Mouse (Mus musculus) embryonic facial prominence, embryonic 12.5 days (tissue): ENCODE measurements around the gene 4933424G06Rik. TPM values are rescaled to one million over a fixed set of nuclear protein-coding genes. Genes with fewer than 3 reads are reported as not detected.
A peak's percentile ranks its signal among the peaks of the same experiment; 100 is the strongest.

Experiments used
- ATAC-seq: fragments of 200-750 bp; cut with Nextera tagmentation; 2 replicates; pipeline ENCODE4 v1.8.0; 2017; ENCODE audit not compliant: insufficient number of reproducible peaks, insufficient read depth, low FRiP score, low TSS enrichment
- H3K27ac ChIP-seq: fragments of 300-500 bp; sonication (generic); 2 replicates; pipeline ENCODE4 v1.5.1; 2016; ENCODE audit warnings: mild to moderate bottlenecking
- H3K27me3 ChIP-seq: fragments of 300-500 bp; sonication (generic); 2 replicates; pipeline ENCODE4 v1.6.1; 2016; ENCODE audit warnings: mild to moderate bottlenecking, moderate library complexity
- H3K36me3 ChIP-seq: fragments of 300-500 bp; sonication (generic); 2 replicates; pipeline ENCODE4 v1.6.1; 2016; ENCODE audit warnings: mild to moderate bottlenecking
- H3K4me1 ChIP-seq: fragments of 300-500 bp; sonication (generic); 2 replicates; pipeline ENCODE4 v1.6.1; 2016
- H3K4me2 ChIP-seq: fragments of 300-500 bp; sonication (generic); replicated peaks from 2 replicates; pipeline ENCODE4 v1.6.1; 2016; ENCODE audit warnings: mild to moderate bottlenecking, moderate library complexity
- H3K4me3 ChIP-seq: fragments of 300-500 bp; sonication (generic); 2 replicates; pipeline ENCODE4 v1.5.1; 2016; ENCODE audit warnings: mild to moderate bottlenecking
- H3K9ac ChIP-seq: fragments of 300-500 bp; sonication (generic); 2 replicates; pipeline ENCODE4 v1.6.1; 2016; ENCODE audit warnings: mild to moderate bottlenecking, moderate library complexity
- H3K9me3 ChIP-seq: fragments of 300-500 bp; sonication (generic); 2 replicates; pipeline ENCODE4 v1.6.1; 2016; ENCODE audit warnings: mild to moderate bottlenecking, moderate library complexity
- WGBS: fragments of 180-500 bp; shearing (Covaris S2); methylation state at CpG from one replicate; pipeline ENCODE4 v1.1.7; 2016; 5-methylcytosine and 5-hydroxymethylcytosine counted together
- polyA plus RNA-seq: library from polyadenylated mRNA; unstranded; fragments of >200 nt; fragmentation: Nextera tagmentation; extraction: Ambion mirVana; gene quantifications from 2 replicates; pipeline ENCODE4 v1.2.1, GENCODE M21; 2016

The 4933424G06Rik gene
- polyA plus RNA-seq, 1 experiment from 2014 or later = not detected

DNA sequence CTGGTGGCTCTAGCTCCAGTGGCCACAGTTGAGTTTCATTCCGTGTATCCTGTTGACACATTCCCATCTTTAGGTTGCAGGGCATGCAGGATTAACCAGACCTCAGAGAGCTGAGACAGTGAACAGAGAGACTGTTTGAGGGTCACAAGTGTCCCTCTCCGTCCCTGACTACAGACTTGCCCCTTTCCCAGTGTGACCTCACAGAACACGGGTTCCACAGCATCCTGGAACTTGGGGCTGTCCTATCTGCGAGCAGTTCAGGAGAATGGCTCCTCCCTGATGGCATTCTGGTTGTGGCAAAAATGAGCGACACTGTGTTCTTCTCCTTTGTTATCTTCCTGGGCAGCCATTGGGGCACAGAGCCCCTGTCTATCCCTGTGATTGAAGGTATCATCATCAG, 4.4 kb downstream of the 4933424G06Rik start, which contains the start of gene Actr1b:
Actr1b (minus strand) TSS at position 112 of the 400 bp plus-strand sequence.
- no peak for ATAC-seq
- H3K4me2 ChIP-seq = no peak within 1 kb of the TSS
- no peaks in the 10 kb centered on the region for H3K4me1 ChIP-seq
- no peak within 1 kb of the TSS for H3K27ac ChIP-seq
- no peaks in the 10 kb centered on the region for H3K27me3 ChIP-seq
- no peaks in the 10 kb centered on the region for H3K36me3 ChIP-seq
- WGBS = 75% methylated on average over 5 of the region's 5 CpGs
- H3K9ac ChIP-seq = no peak within 1 kb of the TSS
- H3K4me3 ChIP-seq = no peak within 1 kb of the TSS
- H3K9me3 ChIP-seq = no peaks in the 10 kb centered on the region

DNA sequence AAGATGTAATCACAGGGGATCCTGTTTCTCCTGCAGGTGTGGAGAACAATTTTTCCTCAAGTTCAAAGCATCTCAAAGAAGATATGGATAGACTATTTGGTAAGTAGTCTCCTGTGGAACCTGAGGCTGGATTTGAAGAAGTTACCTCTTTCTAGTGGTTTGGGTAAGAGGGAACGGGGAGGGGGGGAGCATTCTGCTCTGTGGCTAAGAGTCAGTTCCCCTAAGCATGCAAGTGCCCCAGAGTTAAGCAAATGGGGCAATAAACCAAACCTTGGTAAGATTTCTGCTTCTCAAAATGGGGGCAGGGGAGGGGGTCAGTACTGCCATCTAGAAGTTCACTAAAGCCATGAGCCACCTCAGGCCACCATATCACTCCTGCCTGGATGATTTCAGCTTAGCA, 8.8 kb downstream of the 4933424G06Rik start:
- H3K4me1 ChIP-seq = peaks cover 8% of the 10 kb centered on the region; the same call in 1 of the 2 replicates
- no peaks in the 10 kb centered on the region for H3K36me3 ChIP-seq
- no peak for ATAC-seq
- H3K9me3 ChIP-seq = no peaks in the 10 kb centered on the region
- no peaks in the 10 kb centered on the region for H3K27me3 ChIP-seq
- no peak overlapping the region for H3K4me2 ChIP-seq
- H3K27ac ChIP-seq = no peak overlapping the region
- H3K9ac ChIP-seq = no peak overlapping the region
- WGBS = 96% methylated on average over 1 of the region's 1 CpGs
- H3K4me3 ChIP-seq = no peak overlapping the region

DNA sequence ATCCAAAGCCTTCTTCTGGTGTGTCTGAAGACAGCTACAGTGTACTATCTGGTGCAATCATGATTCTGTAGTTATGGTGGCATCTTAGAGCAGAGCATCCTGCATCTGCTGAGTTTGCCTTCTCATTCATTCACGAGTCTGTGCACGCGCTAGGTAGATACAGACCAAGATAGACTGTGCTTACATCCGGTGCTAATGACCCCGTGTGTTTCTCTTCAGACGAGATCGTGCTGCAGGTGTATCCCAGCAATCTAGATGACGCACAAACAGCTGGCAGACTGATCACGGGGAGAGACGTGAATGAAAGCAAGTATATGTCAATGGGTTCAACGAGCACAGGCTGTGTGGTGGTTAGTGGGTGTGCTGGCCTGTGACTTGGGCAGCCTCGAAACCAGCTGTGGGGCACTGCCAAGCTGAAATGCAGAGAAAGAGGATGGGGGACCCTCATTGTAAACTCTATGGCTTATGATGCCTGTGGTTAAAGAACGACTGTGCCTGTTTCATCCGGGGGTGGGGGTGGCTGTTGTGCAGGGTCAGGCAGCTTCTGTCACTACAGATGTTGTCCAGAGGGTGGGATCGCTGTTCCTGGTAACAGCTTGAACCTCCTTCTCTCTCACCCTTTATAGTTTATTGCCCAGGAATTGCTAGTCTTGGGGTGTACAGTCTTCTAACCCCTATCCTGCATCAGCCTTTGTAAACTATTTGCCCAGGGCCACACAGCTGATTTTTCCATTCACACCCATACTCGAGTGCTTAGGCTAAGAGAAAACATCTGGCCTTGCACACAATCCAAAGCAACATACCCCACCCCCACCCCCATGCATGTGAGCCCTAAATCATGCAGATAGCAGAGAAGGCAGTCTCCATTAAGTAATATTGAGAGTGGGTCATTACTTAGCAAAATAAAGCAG, 13.5 kb downstream of the 4933424G06Rik start:
- 0 out of 2 replicates have a peak, but pooled peaks have one; percentile 28 for ATAC-seq
- Histone ChIP-seq H3K4me1 (peaks cover 8% of the 10 kb centered on the region; the same call in 1 of the 2 replicates), H3K9ac (no peak overlapping the region)

DNA sequence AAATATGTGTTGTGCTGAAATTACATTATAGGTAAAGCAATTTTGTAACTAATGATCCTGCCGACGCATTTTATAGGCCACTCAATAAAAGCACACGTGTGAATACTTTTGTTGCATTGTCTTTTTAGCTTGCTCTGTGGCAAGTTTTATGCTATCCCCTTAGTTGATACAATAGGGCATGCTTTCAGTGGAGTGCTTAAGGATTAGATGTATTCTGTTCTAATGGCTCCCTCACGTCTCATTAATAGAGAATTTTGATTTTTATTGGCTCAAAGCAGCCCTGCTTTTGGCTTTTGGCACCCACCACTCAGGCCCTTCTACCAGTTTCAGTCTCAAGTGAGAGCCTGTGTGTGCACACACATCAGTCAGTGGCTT, 14.1 kb downstream of the 4933424G06Rik start:
- Histone ChIP-seq H3K27ac (0 out of 2 replicates have a peak overlapping the region, but pooled peaks have one; percentile 37), H3K9ac (no peak overlapping the region), H3K27me3 (no peaks in the 10 kb centered on the region), H3K4me2 (no peak overlapping the region), H3K9me3 (no peaks in the 10 kb centered on the region), H3K4me3 (no peak overlapping the region), H3K36me3 (no peaks in the 10 kb centered on the region), H3K4me1 (peaks cover 8% of the 10 kb centered on the region; the same call in 1 of the 2 replicates)
- 72% methylated on average over 4 of the region's 4 CpGs for WGBS
- no peak for ATAC-seq

More for the DNA sequence above, 13.5 kb downstream of the 4933424G06Rik start:
- Histone ChIP-seq H3K27ac (peak overlapping the region; percentile 47; the same call in 1 of the 2 replicates), H3K27me3 (no peaks in the 10 kb centered on the region), H3K4me2 (no peak overlapping the region), H3K4me3 (no peak overlapping the region), H3K36me3 (no peaks in the 10 kb centered on the region), H3K9me3 (no peaks in the 10 kb centered on the region)
- 60% methylated on average over 16 of the region's 16 CpGs for WGBS

DNA sequence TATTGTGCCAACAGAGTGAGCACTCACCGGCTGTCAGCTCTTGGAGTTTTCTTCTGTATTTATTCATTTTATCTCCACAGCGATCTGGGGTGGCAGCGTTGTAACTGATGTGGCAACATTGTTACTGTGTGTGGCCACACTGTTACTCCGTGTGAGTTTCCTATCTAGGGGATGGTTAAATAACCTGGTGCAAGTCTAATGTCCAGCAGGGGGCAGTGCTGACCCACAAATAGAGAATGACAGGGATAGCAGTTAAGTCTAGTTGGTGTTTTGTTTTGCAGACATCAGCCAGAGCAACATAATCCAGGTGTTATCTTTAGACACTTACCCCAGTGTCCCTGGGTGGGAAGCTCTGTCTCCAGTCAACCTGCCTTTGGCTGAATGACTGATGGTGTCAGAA, 27.4 kb downstream of the 4933424G06Rik start:
- no peak for ATAC-seq
- no peak overlapping the region for H3K9ac ChIP-seq
- H3K4me3 ChIP-seq = no peak overlapping the region
- H3K4me1 ChIP-seq = no peaks in the 10 kb centered on the region
- H3K9me3 ChIP-seq = no peaks in the 10 kb centered on the region
- H3K27ac ChIP-seq = no peak overlapping the region
- no peak overlapping the region for H3K4me2 ChIP-seq
- no peaks in the 10 kb centered on the region for H3K36me3 ChIP-seq
- no peaks in the 10 kb centered on the region; the same call in 1 of the 2 replicates for H3K27me3 ChIP-seq
- 15% methylated on average over 4 of the region's 4 CpGs for WGBS

DNA sequence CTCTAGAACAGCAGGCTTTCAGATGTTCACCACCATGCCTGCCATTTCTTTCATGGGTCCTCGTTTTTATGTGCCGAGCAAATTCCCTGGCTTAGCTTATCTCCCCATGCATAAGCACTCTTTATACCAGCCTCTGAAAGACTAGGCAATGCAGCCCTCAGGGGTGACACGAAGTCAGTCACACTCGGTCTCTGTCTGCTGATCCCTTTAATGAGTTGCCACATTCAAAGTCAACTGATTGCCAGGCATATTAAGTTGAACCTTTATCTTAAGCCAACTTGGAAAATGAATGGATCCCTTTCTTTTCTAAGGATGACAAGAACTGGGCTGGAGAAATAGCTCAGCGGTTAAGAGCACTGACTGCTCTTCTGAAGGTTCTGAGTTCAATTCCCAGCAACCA, 29.3 kb downstream of the 4933424G06Rik start:
- Histone ChIP-seq H3K9ac (no peak overlapping the region), H3K4me2 (no peak overlapping the region), H3K27me3 (peaks cover 4% of the 10 kb centered on the region; the same call in 1 of the 2 replicates), H3K27ac (no peak overlapping the region), H3K36me3 (no peaks in the 10 kb centered on the region), H3K9me3 (no peaks in the 10 kb centered on the region), H3K4me3 (no peak overlapping the region), H3K4me1 (no peaks in the 10 kb centered on the region)
- WGBS = 79% methylated on average over 5 of the region's 5 CpGs
- no peak for ATAC-seq

DNA sequence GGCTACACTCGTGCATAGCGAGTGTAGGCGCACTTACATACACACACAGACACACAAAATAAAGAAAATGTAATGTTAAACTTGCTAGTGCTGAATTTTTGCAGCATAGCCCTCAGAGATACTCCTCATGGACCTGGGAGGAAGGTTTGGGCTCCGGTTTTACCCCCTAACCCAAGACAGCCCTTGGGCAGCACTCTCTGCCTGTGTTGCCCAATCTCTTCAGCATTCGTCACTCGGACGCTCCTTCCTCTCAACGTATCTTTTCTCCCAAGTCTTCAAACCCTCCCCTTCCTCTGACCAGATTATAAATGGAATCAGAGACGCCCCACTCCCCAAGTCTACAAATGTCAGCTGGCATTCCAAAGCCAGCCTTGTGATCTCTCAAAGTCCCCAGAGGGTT, 33.1 kb downstream of the 4933424G06Rik start:
- Histone ChIP-seq H3K4me2 (no peak overlapping the region), H3K9me3 (no peaks in the 10 kb centered on the region), H3K36me3 (no peaks in the 10 kb centered on the region), H3K27ac (no peak overlapping the region), H3K4me3 (no peak overlapping the region), H3K27me3 (peaks cover 4% of the 10 kb centered on the region; the same call in 1 of the 2 replicates), H3K4me1 (no peaks in the 10 kb centered on the region), H3K9ac (no peak overlapping the region)
- ATAC-seq = no peak
- WGBS = 80% methylated on average over 9 of the region's 9 CpGs

DNA sequence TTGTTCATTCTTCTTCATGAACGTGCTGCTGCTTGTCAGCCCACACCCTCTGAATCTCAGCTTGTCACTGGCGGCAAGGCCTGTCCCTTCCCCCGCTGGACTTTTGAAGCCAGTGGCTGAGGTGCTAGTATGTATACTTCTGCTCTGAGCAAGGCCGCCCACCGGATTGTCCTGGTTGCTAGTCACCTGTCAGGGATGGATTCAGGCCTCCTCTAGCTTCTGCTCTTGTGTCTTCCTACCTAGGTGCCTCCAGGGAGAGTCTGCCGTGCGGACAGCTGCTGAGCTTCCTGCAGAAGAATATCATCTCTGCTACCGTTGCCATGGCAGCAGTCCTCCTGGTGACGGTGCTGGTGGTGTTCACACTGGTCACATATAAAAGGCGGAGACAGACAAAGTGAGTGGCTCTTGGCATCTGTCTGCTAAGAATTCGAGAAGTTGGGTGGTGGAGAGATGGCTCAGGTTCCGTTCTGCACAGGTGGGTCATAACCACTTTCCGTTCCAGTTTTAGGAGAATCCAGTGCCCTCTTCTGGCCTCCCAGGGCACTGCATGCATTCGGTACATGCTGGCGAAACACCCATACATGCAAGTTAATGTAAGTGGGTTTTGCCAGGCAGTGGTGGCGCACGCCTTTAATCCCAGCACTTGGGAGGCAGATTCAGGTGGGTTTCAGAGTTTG, 34.5 kb downstream of the 4933424G06Rik start:
- Histone ChIP-seq H3K4me1 (no peaks in the 10 kb centered on the region), H3K27me3 (peaks cover 4% of the 10 kb centered on the region; the same call in 1 of the 2 replicates), H3K9ac (no peak overlapping the region), H3K9me3 (no peaks in the 10 kb centered on the region), H3K4me2 (peak overlapping the region; percentile 42), H3K36me3 (no peaks in the 10 kb centered on the region), H3K27ac (no peak overlapping the region), H3K4me3 (0 out of 2 replicates have a peak overlapping the region, but pooled peaks have one; percentile 12)
- WGBS = 24% methylated on average over 17 of the region's 17 CpGs
- ATAC-seq = peak; percentile 55; the same call in 1 of the 2 replicates

DNA sequence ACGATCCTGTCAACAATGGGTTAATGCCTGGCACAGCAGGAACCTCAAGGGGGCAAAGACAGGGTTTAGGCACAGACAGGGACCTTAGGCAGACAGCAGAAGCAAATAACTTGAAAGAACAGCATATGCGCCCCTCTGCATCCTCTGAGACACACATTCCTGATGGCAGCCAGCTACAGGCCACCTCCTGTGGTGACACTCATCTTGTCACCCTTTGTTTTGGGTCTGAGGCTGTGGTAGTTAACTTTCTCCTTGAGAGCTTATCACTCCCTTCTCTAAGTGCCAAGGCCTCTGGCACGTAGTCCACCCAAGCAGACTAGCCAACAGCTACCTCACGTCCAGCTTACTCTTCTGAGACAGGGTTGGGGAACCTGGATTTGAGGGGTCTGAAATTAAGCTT, 35.7 kb downstream of the 4933424G06Rik start:
- Histone ChIP-seq H3K36me3 (no peaks in the 10 kb centered on the region), H3K27ac (no peak overlapping the region), H3K9me3 (no peaks in the 10 kb centered on the region), H3K9ac (no peak overlapping the region), H3K4me3 (no peak overlapping the region), H3K4me2 (no peak overlapping the region), H3K27me3 (0 out of 2 replicates have a peak, but pooled peaks cover 4% of the 10 kb centered on the region), H3K4me1 (no peaks in the 10 kb centered on the region)
- ATAC-seq = no peak
- WGBS = 48% methylated on average over 4 of the region's 4 CpGs

DNA sequence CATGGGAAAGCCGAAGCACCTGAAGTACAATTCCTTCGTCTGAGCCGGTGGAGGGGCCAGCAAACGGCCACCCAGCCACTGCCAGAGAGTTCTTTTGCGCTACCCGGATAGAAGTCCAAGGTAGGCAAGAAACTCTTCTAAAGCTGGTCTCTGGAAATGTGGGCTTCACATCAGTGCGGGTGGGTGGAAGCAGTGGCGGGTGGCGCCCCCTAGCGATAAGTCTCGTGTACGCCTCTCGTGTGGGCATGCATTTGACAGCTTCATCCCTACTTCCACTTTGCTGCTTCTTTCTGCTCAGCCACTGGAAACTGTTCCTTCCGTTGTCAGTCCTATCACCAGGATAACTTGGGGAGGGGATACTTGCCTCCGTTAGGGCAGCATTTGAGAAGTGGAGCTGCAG, 36.5 kb downstream of the 4933424G06Rik start:
- Histone ChIP-seq H3K27me3 (0 out of 2 replicates have a peak, but pooled peaks cover 4% of the 10 kb centered on the region), H3K4me2 (no peak overlapping the region), H3K27ac (no peak overlapping the region), H3K36me3 (no peaks in the 10 kb centered on the region), H3K9ac (no peak overlapping the region), H3K4me3 (no peak overlapping the region), H3K9me3 (no peaks in the 10 kb centered on the region), H3K4me1 (no peaks in the 10 kb centered on the region)
- 41% methylated on average over 15 of the region's 15 CpGs for WGBS
- ATAC-seq = no peak

DNA sequence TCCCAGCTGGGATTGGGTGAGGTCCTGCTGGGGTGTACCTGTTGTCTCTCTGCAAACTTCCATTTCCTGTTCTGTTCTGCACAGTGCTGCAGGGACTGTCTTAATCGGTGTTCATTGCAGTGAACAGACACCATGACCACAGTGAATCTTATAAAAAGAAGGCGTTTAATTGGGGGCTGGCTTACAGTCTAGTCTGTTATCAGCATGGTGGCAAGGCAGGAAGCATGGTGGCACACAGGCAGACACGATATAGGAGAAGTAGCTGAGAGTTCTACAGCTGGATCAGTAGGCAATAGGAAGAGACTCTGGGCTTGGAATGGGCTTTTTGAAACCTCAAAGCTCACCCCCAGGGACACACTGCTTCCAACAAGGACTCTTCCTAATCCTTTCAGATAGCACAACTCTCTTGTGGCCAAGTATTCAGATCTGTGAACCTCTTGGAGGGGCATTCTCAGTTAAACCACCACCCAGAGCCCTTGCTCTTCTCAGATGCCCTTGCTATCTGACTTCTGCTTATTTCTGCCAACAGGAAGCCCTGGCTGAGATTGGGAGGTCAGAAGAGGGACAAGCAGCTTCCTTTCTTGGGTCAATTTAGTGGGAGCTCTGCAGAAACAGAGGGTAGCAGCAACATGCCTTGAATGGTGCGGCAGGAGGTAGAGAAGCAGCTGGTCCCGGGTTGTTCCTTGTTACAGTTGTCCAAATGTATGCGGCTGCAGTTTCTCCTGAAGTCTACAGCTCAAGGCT, 44.2 kb downstream of the 4933424G06Rik start:
- H3K9ac ChIP-seq = no peak overlapping the region
- H3K27ac ChIP-seq = no peak overlapping the region
- H3K9me3 ChIP-seq = no peaks in the 10 kb centered on the region
- H3K4me1 ChIP-seq = no peaks in the 10 kb centered on the region
- no peak overlapping the region for H3K4me3 ChIP-seq
- no peak overlapping the region for H3K4me2 ChIP-seq
- no peak for ATAC-seq
- H3K36me3 ChIP-seq = no peaks in the 10 kb centered on the region
- H3K27me3 ChIP-seq = no peaks in the 10 kb centered on the region
- 80% methylated on average over 6 of the region's 6 CpGs for WGBS
